Mouse (Mus musculus): ENCODE results near the gene Fmnl3.

- TF ChIP-seq CTCF (IDR thresholded peaks at IDR 0.05; ENCODE audit: borderline replicate concordance, insufficient read depth, low read depth, low read length) (no peak), POLR2A (IDR thresholded peaks at IDR 0.05; ENCODE audit: borderline replicate concordance, insufficient read depth, low read length) (no peak)
Observed at GRCm38 (mm10) chr15:99343414-99344147, 26.7 kb downstream of the Fmnl3 start.
